Mouse (Mus musculus) ovary, postnatal 14 days (tissue): Measurements from ENCODE around the gene Cyp8b1.

Experiments
- DNase-seq: peaks from one replicate; pipeline ENCODE4 v3.0.0; 2022; ENCODE audit warnings: low spot score

Gene Cyp8b1

DNA sequence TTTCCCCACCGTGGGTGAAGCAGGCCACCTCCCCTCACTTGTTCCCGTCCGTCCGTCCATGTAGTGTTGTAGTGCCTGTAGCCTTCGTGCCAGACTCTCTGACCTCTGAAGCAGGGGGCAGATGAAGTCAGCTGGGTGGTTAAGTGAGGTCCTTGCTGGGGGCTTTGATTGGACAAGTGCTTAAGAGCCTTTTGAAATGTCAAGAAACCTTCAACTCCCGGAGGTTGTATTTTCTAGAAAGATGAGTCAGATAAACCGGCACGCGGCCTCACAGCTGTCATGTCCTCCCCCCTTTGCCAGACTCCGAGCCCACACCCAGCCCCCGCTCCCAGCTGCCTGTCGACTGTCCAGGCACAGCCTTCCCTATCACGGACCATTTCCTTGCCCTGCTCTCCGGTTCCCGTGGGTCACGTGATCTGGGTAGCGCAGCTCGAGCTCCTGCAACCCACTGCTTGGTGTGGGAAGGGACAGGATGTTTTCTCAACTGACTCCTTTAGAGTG, 25.6 kb downstream of the Cyp8b1 start:
- peak; percentile 39 for DNase-seq

DNA sequence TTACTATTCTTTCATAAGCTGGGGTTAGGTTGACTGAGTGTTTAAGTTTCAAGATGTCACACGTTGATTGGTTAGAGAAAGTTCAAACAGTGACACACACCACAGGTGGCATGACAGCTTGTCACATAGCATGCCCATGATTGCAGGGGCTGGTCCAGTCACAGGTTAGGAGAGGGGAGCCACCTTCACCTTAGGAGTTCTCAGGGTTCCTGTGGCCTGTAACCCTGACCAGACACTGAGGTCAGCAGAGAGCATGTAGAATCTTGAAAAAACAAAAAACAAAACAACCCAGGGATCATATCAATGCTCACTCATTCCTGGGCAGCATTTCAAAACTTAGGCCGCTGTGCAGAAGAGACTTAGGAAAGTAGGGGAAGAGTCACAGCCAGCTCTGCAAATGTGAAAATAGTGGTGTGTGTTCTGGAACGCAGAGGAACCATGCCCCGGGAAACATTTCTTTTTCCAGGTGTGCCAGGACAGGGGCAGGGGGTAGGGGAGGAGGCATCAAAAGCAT, 26.1 kb downstream of the Cyp8b1 start:
- no peak for DNase-seq

DNA sequence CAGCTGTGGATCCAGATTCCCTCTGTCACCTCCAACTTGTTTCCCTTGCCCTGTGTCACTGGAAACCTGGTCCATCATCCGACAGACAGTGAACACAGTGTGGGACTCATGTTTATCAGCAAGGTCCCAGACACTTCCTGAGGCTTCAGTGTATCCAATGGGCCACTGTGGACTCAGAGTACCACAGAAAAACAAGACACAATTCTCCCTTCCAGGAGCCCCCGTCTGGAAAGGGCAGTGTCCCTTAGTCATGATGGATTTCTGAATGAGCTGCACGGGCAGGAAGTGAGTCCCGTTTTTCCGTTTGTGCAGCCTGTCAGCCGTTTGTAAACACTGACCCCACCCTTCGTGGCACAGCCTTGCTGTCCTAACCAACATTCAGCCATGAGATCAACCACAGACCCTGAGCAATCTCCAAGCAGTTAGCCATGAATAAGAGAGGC, 34.1 kb downstream of the Cyp8b1 start:
- DNase-seq = no peak

- DNase-seq = no peak
These were observed 34.8 kb downstream of the Cyp8b1 start for GRCm38 (mm10) chr9:121881301-121881700.

GRCm38 (mm10) chr9:121880840-121881239, 35.3 kb downstream of the Cyp8b1 start:
- DNase-seq = no peak

GRCm38 (mm10) chr9:121877052-121877740, 38.9 kb downstream of the Cyp8b1 start:
- DNase-seq = peak; percentile 59

DNA sequence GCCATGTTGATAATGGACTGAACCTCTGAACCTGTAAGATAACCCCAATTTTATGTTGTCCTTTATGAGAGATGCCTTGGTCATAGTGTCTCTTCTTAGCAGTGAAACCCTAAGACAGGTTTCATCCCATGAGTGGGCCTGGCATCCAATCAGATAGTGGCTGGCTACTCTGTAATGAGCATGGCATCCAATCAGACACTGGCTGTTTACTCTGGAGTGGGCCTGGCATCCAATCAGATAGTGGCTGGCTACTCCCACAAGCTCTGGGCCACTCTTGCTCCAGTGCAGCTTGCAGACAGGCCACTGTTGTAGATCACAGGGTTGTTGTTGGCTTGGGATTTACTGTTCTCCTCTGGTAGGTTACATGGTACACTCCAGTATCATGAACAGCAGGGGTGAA, 42.5 kb downstream of the Cyp8b1 start:
- DNase-seq = no peak

DNA sequence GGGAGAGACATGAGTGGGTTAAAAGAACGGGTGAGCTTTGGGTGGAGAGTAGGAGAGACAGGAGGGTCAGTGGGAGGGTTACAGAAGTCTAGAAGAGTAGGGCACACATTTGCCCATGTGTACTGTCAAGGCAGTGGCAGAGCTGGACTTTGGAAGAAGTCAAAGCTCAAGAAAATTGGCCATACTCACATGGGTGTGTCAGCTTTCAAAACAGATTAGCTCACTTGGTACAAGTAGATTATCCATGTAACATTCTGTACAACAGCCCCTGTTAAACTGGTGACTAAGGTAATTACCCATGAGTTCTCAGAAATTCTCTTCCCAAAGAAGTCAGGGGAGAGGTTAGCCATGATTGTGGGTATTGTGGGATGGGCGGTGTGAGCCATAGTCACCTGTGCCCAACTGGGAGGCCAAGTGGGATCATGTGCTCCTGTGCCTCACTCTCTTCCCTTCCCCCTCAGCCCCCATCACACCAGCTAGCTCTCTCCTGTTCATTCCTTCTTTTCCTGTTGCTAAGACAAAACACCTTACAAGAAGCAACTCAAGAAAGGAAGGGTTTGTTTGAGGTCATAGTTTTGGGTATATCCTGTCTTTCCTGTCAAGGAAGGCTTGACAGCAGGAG, 43.9 kb downstream of the Cyp8b1 start:
- DNase-seq = no peak

DNA sequence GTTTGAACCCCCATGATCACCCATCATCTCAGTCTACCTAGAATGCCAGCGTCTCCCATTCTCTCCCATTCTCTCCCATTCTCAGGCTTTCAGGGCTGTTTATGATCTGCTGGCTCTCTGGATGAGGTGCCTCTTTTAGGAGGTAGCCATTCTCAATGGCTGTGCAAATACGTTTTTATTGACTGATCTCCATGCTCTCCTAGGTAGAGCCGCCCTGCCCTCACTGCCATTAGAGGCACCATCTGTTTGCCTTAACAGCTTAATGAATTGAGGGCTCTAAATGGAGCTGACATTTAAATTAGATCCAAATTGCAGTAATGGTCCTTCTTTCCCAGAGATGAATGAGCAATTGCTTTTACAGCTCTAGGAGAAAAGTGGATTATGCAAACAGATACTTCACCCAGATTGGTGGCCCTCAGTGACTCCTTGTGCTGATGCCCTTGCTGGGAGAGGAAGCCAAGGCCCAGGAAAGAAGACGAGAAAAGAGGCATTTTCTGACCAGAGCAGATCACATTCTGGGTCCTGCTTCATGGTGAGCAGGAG, 46.1 kb downstream of the Cyp8b1 start:
- DNase-seq = no peak

DNA sequence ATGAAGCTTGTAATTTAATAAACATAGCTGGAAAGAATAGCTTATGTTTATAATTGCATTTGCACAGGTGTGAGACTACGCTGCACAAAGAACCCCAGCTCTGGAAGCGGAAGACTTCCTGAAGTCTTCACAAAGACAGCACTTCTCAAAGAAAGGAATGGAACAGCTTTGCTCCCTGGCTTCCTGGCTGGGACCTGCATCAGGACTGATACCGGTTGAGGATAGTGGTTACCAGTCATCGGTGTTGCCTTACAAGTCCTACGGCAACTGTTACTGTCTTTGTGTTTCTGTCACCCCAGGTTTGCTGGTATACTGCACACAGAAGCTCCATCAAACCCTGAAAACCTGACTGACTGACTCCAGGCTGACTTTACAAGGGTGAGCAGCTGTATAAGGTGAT, 46.7 kb downstream of the Cyp8b1 start:
- DNase-seq = no peak

- DNase-seq = no peak
These were observed 47.9 kb downstream of the Cyp8b1 start for GRCm38 (mm10) chr9:121868236-121868635.

DNA sequence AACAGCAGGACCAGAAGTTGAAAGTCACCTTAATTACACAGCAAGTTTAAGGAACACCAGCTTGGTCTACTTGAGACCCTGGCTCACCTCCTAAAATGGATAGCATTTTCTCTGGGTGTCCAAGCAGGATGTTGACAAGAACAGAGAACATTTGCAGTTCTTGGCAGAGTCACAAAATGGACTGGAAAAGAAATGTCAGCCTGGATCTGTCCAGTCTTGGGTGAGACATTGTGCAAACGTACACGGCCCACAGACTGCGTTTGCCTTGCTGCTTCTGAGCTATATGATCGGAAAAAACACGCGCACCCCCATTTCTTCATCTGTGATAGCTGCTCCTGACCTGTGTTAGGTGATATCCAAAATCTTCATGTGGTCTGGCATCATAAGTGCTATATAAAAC, 48.5 kb downstream of the Cyp8b1 start:
- no peak for DNase-seq

- no peak for DNase-seq
These were observed 50.6 kb downstream of the Cyp8b1 start for GRCm38 (mm10) chr9:121865425-121866008.

- DNase-seq = no peak
These were observed 51.3 kb downstream of the Cyp8b1 start for GRCm38 (mm10) chr9:121864837-121865236.
